Mouse (Mus musculus): ENCODE measurements around the gene Fbxl15. TPM values are rescaled to one million over a fixed set of nuclear protein-coding genes. Genes with fewer than 3 reads are reported as not detected.

The Fbxl15 gene
- 6.2 and 6.4 TPM in 2 replicates for total RNA-seq (2014; rRNA removed)
- polyA plus RNA-seq (2012; rRNA removed) = 15.1 and 22.6 TPM in 2 replicates

DNA sequence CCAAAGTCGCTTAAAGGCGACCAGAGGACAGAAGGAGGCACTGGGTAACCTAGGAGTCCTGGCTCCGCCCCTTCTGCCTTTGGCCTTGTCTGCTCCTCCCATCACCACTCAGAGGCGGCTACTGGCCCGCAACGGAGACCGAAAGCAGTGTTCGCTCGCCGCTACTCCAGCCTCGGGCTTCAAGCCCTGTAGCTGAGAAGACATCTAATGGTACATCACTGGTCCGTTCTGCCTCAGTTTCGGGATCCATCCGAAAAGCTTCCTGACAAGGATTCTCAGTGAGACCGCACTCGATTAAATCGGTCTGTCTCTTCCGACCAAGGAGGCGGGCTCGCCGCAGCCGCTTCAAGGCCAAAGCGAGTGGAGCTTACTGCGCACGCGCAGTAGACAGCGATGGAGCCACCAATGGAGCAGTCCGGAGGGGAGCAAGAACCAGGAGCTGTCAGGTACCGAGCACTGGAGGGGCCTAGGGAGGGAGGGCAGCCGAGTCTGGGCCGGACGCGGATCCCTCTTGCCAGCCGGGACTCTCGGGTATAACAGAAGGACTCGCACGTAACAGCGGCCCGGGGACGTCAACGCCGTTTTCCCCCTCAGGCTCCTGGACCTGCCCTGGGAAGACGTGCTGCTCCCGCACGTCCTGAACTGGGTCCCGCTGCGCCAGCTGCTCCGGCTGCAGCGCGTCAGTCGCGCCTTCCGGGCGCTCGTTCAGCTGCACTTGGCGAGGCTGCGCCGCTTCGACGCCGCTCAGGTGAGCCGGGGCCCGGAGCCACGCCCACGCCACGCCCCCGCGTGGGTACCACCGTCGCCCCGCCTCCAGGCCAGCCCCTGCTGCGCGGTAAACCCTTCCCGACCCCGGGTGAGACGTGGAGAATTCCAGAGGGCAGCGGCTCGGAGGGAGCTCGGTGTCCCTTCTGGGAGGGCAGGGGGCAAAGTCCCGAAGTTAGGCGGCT is at the start of gene Fbxl15:
Gene Fbxl15, plus strand, starts transcription at position 104 of the 950 bp plus-strand sequence.
- peak within 1 kb of the TSS; percentile 70 for H3K27ac ChIP-seq (replicated peaks; ENCODE audit: insufficient read depth, low read depth, low read length)
- peaks cover 9% of the 10 kb centered on the region for H3K4me1 ChIP-seq (ENCODE audit: control insufficient read depth, insufficient read depth, low read length)
- H3K9ac ChIP-seq (ENCODE audit: low read depth, low read length) = peak within 1 kb of the TSS; percentile 75
- no peaks in the 10 kb centered on the region for H3K79me2 ChIP-seq (ENCODE audit: control insufficient read depth, insufficient read depth, low read length)
- peak within 1 kb of the TSS; percentile 69 for H3K4me3 ChIP-seq (ENCODE audit: insufficient read depth, low read depth, low read length)
- WGBS = under 1% methylated on average over 81 of the region's 81 CpGs
- DNase-seq (ENCODE audit: extremely low read depth, low read depth, low spot score) = peak; percentile 83
- H3K36me3 ChIP-seq (ENCODE audit: control insufficient read depth, insufficient read depth, low read length) = no peaks in the 10 kb centered on the region
- TF ChIP-seq CTCF (IDR thresholded peaks at IDR 0.05; ENCODE audit: low read depth, low read length) (no peak), POLR2A (IDR thresholded peaks at IDR 0.05; ENCODE audit: extremely low read depth, insufficient read depth, low read length) (peak; percentile 31)
- H3K27me3 ChIP-seq (ENCODE audit: control insufficient read depth, insufficient read depth, low read length) = peaks cover 3% of the 10 kb centered on the region; the same call in 1 of the 2 replicates

DNA sequence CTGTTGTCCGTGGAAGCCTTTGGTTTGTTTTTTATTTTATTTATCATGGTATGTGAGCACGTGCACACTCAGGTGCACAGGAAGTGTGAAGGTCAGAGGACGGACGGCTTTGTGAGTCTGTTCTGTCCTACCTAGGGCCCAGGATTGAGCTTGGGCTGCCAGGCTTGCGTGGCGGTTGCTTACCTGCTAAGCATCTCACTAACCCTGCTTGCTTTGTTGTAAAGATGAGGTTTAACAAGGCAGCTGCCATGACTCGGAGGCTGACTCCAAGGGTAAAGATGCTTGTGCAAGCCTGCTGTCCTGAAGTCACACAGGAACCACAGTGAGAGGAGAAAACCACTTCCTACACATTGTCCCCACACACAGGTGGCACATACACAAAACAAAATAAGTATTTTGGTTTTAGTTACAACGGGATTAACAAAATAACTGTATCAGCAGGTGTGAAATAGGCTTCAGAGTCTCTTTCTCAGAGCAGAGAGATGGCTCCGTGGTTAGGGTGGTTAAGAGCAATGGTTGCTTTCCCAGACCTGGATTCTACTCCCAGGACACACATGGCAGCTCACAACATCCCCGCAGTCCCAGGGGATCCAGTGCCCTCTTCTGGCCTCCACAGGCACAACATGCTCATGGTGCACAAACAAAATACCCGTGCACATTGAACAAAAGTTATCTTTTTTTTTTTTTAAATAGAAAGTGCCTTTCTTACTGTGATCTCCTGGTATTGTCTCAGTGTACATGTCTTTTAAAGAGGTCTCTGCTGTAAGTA is 45.7 kb upstream of the Fbxl15 start:
- WGBS = 97% methylated on average over 11 of the region's 11 CpGs
- no peak for DNase-seq (ENCODE audit: extremely low read depth, low read depth, low spot score)
- Histone ChIP-seq H3K4me1 (ENCODE audit: control insufficient read depth, insufficient read depth, low read length) (no peaks in the 10 kb centered on the region), H3K36me3 (ENCODE audit: control insufficient read depth, insufficient read depth, low read length) (peaks cover 55% of the 10 kb centered on the region), H3K4me3 (ENCODE audit: insufficient read depth, low read depth, low read length) (no peak overlapping the region), H3K27me3 (ENCODE audit: control insufficient read depth, insufficient read depth, low read length) (no peaks in the 10 kb centered on the region), H3K9ac (ENCODE audit: low read depth, low read length) (no peak overlapping the region), H3K27ac (replicated peaks; ENCODE audit: insufficient read depth, low read depth, low read length) (no peak overlapping the region), H3K79me2 (ENCODE audit: control insufficient read depth, insufficient read depth, low read length) (no peaks in the 10 kb centered on the region)
- no peak for TF ChIP-seq POLR2A (IDR thresholded peaks at IDR 0.05; ENCODE audit: extremely low read depth, insufficient read depth, low read length)
- TF ChIP-seq CTCF (IDR thresholded peaks at IDR 0.05; ENCODE audit: low read depth, low read length) = peak; percentile 41

DNA sequence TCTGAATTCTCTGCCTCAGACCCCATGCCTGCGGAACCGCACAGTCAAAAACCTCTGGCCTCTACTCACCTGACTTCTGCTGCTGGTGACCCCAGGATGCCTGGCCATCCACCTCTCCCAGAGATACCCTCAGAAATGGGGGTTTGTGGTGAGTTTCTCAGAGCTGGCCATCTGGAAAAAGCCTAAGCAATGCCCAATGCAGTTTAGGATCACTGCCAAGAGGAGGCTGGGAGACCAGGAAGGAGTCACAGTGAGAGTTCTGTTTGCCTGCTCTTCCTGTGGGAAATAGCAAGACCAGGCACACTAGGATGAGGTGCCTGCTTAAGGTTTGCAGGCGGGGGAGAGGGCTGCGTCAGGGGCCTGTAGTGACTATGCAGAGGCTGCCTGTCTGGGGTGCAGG is 43.3 kb upstream of the Fbxl15 start:
- Histone ChIP-seq H3K79me2 (ENCODE audit: control insufficient read depth, insufficient read depth, low read length) (no peaks in the 10 kb centered on the region), H3K4me1 (ENCODE audit: control insufficient read depth, insufficient read depth, low read length) (no peaks in the 10 kb centered on the region), H3K27me3 (ENCODE audit: control insufficient read depth, insufficient read depth, low read length) (no peaks in the 10 kb centered on the region), H3K9ac (ENCODE audit: low read depth, low read length) (no peak overlapping the region), H3K27ac (replicated peaks; ENCODE audit: insufficient read depth, low read depth, low read length) (no peak overlapping the region), H3K4me3 (ENCODE audit: insufficient read depth, low read depth, low read length) (no peak overlapping the region), H3K36me3 (ENCODE audit: control insufficient read depth, insufficient read depth, low read length) (peaks cover 45% of the 10 kb centered on the region)
- no peak for TF ChIP-seq POLR2A (IDR thresholded peaks at IDR 0.05; ENCODE audit: extremely low read depth, insufficient read depth, low read length)
- TF ChIP-seq CTCF (IDR thresholded peaks at IDR 0.05; ENCODE audit: low read depth, low read length) = no peak
- DNase-seq (ENCODE audit: extremely low read depth, low read depth, low spot score) = no peak
- 95% methylated on average over 4 of the region's 4 CpGs for WGBS

DNA sequence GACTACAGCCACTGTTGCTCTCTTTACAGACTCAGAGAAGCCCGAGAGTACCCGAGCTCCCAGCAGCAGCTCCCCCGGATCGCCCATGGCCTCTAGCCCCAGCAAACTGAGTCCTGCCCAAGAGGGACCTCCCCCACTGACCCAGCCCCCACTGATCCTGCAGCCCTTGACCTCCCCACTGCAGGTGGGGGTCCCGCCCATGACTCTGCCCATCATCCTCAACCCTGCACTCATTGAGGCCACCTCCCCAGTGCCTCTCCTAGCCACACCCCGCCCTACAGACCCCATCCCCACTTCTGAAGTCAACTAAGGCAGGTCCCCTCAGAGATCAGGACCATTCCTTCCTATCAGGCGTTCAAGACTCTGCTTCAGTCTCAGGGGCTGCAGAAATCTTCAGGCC is 42.4 kb upstream of the Fbxl15 start:
- Histone ChIP-seq H3K36me3 (ENCODE audit: control insufficient read depth, insufficient read depth, low read length) (peaks cover 36% of the 10 kb centered on the region), H3K4me3 (ENCODE audit: insufficient read depth, low read depth, low read length) (no peak overlapping the region), H3K4me1 (ENCODE audit: control insufficient read depth, insufficient read depth, low read length) (no peaks in the 10 kb centered on the region), H3K27ac (replicated peaks; ENCODE audit: insufficient read depth, low read depth, low read length) (no peak overlapping the region), H3K9ac (ENCODE audit: low read depth, low read length) (no peak overlapping the region), H3K27me3 (ENCODE audit: control insufficient read depth, insufficient read depth, low read length) (no peaks in the 10 kb centered on the region), H3K79me2 (ENCODE audit: control insufficient read depth, insufficient read depth, low read length) (no peaks in the 10 kb centered on the region)
- TF ChIP-seq POLR2A (IDR thresholded peaks at IDR 0.05; ENCODE audit: extremely low read depth, insufficient read depth, low read length) (no peak), CTCF (IDR thresholded peaks at IDR 0.05; ENCODE audit: low read depth, low read length) (no peak)
- 97% methylated on average over 7 of the region's 7 CpGs for WGBS
- no peak for DNase-seq (ENCODE audit: extremely low read depth, low read depth, low spot score)

DNA sequence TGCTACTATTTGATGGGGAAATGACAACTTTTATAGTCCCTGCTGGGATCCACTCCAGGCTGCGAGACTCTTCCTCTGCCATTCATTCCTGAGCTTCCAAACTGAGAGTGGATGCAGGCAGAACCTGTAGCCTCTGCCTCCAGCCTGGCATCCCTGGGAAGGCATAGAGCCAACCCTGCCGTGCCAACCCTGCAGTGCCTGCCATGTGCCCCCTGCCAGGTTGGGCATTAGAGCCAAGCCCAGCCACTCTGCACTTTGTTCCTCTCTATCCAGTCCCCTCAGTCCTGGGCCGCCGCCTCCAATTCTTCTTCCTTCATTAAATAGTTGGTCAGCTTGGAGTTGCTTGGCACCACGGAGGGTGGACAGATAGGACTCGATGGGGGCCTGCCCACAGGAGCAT is 41.9 kb upstream of the Fbxl15 start:
- H3K4me3 ChIP-seq (ENCODE audit: insufficient read depth, low read depth, low read length) = no peak overlapping the region
- no peaks in the 10 kb centered on the region for H3K4me1 ChIP-seq (ENCODE audit: control insufficient read depth, insufficient read depth, low read length)
- WGBS = 73% methylated on average over 6 of the region's 6 CpGs
- H3K9ac ChIP-seq (ENCODE audit: low read depth, low read length) = no peak overlapping the region
- H3K36me3 ChIP-seq (ENCODE audit: control insufficient read depth, insufficient read depth, low read length) = peaks cover 32% of the 10 kb centered on the region
- TF ChIP-seq POLR2A (IDR thresholded peaks at IDR 0.05; ENCODE audit: extremely low read depth, insufficient read depth, low read length) = no peak
- no peak for TF ChIP-seq CTCF (IDR thresholded peaks at IDR 0.05; ENCODE audit: low read depth, low read length)
- H3K27me3 ChIP-seq (ENCODE audit: control insufficient read depth, insufficient read depth, low read length) = no peaks in the 10 kb centered on the region
- no peak overlapping the region for H3K27ac ChIP-seq (replicated peaks; ENCODE audit: insufficient read depth, low read depth, low read length)
- H3K79me2 ChIP-seq (ENCODE audit: control insufficient read depth, insufficient read depth, low read length) = no peaks in the 10 kb centered on the region
- peak; percentile 59 for DNase-seq (ENCODE audit: extremely low read depth, low read depth, low spot score)

Data from liver, adult 2 months (tissue).